Mouse (Mus musculus) kidney, postnatal 0 days (tissue): Measurements from ENCODE around the gene Setx. TPM values are rescaled to one million over a fixed set of nuclear protein-coding genes. Genes with fewer than 3 reads are reported as not detected.
A peak's percentile ranks its signal among the peaks of the same experiment; 100 is the strongest.

ENCODE experiments used
- ATAC-seq: fragments of 200-750 bp; cut with Nextera tagmentation; replicated peaks from 2 replicates; pipeline ENCODE4 v1.8.0; 2017; ENCODE audit warnings: low read depth, moderate number of reproducible peaks, moderate TSS enrichment, moderate library complexity; ENCODE audit not compliant: low FRiP score
- DNase-seq: peaks from one replicate; pipeline ENCODE4 v3.0.0-alpha.2; 2016; ENCODE audit warnings: low spot score
- H3K27ac ChIP-seq: fragments of 300-500 bp; sonication (generic); 2 replicates; pipeline ENCODE4 v1.5.1; 2014; ENCODE audit warnings: mild to moderate bottlenecking
- H3K27me3 ChIP-seq: fragments of 300-500 bp; sonication (generic); 2 replicates; pipeline ENCODE4 v1.6.1; 2014; ENCODE audit warnings: low read length, mixed read lengths; ENCODE audit not compliant: insufficient read depth
- H3K36me3 ChIP-seq: fragments of 300-500 bp; sonication (generic); 2 replicates; pipeline ENCODE4 v1.6.1; 2014; ENCODE audit warnings: low read length, mixed read lengths; ENCODE audit not compliant: insufficient read depth
- H3K4me1 ChIP-seq: fragments of 300-500 bp; sonication (generic); replicated peaks from 2 replicates; pipeline ENCODE4 v1.6.1; 2014; ENCODE audit warnings: antibody characterized with exemption, low read length, mixed read lengths; ENCODE audit not compliant: insufficient read depth
- H3K4me2 ChIP-seq: fragments of 300-500 bp; sonication (generic); 2 replicates; pipeline ENCODE4 v1.6.1; 2014; ENCODE audit warnings: mild to moderate bottlenecking, low read length, moderate library complexity, mixed read lengths
- H3K4me3 ChIP-seq: fragments of 300-500 bp; sonication (generic); replicated peaks from 2 replicates; pipeline ENCODE4 v1.5.1; 2014; ENCODE audit warnings: low read depth, low read length
- H3K9ac ChIP-seq: fragments of 300-500 bp; sonication (generic); 2 replicates; pipeline ENCODE4 v1.6.1; 2014; ENCODE audit warnings: low read depth, low read length
- H3K9me3 ChIP-seq: fragments of 300-500 bp; sonication (generic); replicated peaks from 2 replicates; pipeline ENCODE4 v1.6.1; 2016; ENCODE audit warnings: low read length, inconsistent platforms, mixed read lengths
- CTCF ChIP-seq: IDR thresholded peaks from 2 replicates; pipeline ENCODE4 v1.5.1; 2016; ENCODE audit warnings: antibody characterized with exemption, low read depth, mild to moderate bottlenecking, moderate library complexity
- WGBS: fragments of 180-500 bp; shearing (Covaris S2); extraction: QIAGEN DNeasy Blood & Tissue Kit; methylation state at CpG from one replicate; pipeline ENCODE4 v1.1.7; 2014; 5-methylcytosine and 5-hydroxymethylcytosine counted together
- polyA plus RNA-seq: library from polyadenylated mRNA; unstranded; fragments of >200 nt; fragmentation: Nextera tagmentation; extraction: Ambion mirVana; gene quantifications from 2 replicates; pipeline ENCODE4 v1.2.1, GENCODE M21; 2015

The Setx gene
- polyA plus RNA-seq, 1 experiment from 2014 or later: 6.8 TPM

- no peak overlapping the region for H3K4me2 ChIP-seq
- TF ChIP-seq CTCF: no peak
- WGBS: 60% methylated on average over 12 of the region's 12 CpGs
- no peak for DNase-seq
- no peak for ATAC-seq
- H3K36me3 ChIP-seq: no peaks in the 10 kb centered on the region
- no peak overlapping the region for H3K4me3 ChIP-seq
- peaks cover 13% of the 10 kb centered on the region for H3K27me3 ChIP-seq
- H3K27ac ChIP-seq: no peak overlapping the region
- H3K9ac ChIP-seq: no peak overlapping the region
- H3K9me3 ChIP-seq: no peaks in the 10 kb centered on the region
- peaks cover 7% of the 10 kb centered on the region; the same call in 1 of the 2 replicates for H3K4me1 ChIP-seq
Measured at GRCm38 (mm10) chr2:29196844-29197243, 72.9 kb downstream of the Setx start.

- Histone ChIP-seq H3K4me1 (peaks cover 7% of the 10 kb centered on the region; the same call in 1 of the 2 replicates), H3K27me3 (peaks cover 16% of the 10 kb centered on the region), H3K9me3 (no peaks in the 10 kb centered on the region), H3K36me3 (no peaks in the 10 kb centered on the region), H3K27ac (no peak overlapping the region), H3K9ac (no peak overlapping the region), H3K4me2 (no peak overlapping the region), H3K4me3 (no peak overlapping the region)
- WGBS: 79% methylated on average over 5 of the region's 5 CpGs
- DNase-seq (no peak), ATAC-seq (no peak)
- no peak for TF ChIP-seq CTCF
Measured at GRCm38 (mm10) chr2:29198446-29198845, 74.5 kb downstream of the Setx start.

GRCm38 (mm10) chr2:29199909-29200308, 75.9 kb downstream of the Setx start:
- no peak overlapping the region for H3K9ac ChIP-seq
- no peak overlapping the region for H3K4me3 ChIP-seq
- ATAC-seq (no peak), DNase-seq (peak; percentile 54)
- 1% methylated on average over 3 of the region's 3 CpGs for WGBS
- peaks cover 14% of the 10 kb centered on the region for H3K27me3 ChIP-seq
- no peak overlapping the region for H3K27ac ChIP-seq
- peaks cover 4% of the 10 kb centered on the region; the same call in 1 of the 2 replicates for H3K4me1 ChIP-seq
- no peaks in the 10 kb centered on the region for H3K9me3 ChIP-seq
- TF ChIP-seq CTCF: peak; percentile 74
- H3K4me2 ChIP-seq: no peak overlapping the region
- H3K36me3 ChIP-seq: no peaks in the 10 kb centered on the region

GRCm38 (mm10) chr2:29201223-29201955, 77.4 kb downstream of the Setx start:
- no peak overlapping the region for H3K4me3 ChIP-seq
- no peak overlapping the region for H3K4me2 ChIP-seq
- DNase-seq (no peak), ATAC-seq (no peak)
- H3K27ac ChIP-seq: no peak overlapping the region
- no peak overlapping the region for H3K9ac ChIP-seq
- peaks cover 8% of the 10 kb centered on the region for H3K27me3 ChIP-seq
- H3K9me3 ChIP-seq: no peaks in the 10 kb centered on the region
- WGBS: 58% methylated on average over 11 of the region's 11 CpGs
- TF ChIP-seq CTCF: no peak
- H3K36me3 ChIP-seq: no peaks in the 10 kb centered on the region
- H3K4me1 ChIP-seq: no peaks in the 10 kb centered on the region

- ATAC-seq (no peak), DNase-seq (no peak)
- 12% methylated on average over 8 of the region's 8 CpGs for WGBS
Measured at GRCm38 (mm10) chr2:29206156-29206555, 82.2 kb downstream of the Setx start.

GRCm38 (mm10) chr2:29216286-29217012, 92.5 kb downstream of the Setx start:
- ATAC-seq (no peak), DNase-seq (peak; percentile 32)

More at GRCm38 (mm10) chr2:29206156-29206555, 82.2 kb downstream of the Setx start:
- H3K27ac ChIP-seq: no peak overlapping the region
- no peak overlapping the region for H3K9ac ChIP-seq
- no peak for TF ChIP-seq CTCF
- no peaks in the 10 kb centered on the region for H3K36me3 ChIP-seq
- H3K27me3 ChIP-seq: peaks cover 3% of the 10 kb centered on the region; the same call in 1 of the 2 replicates
- H3K4me3 ChIP-seq: no peak overlapping the region
- no peaks in the 10 kb centered on the region for H3K9me3 ChIP-seq
- H3K4me1 ChIP-seq: no peaks in the 10 kb centered on the region
- no peak overlapping the region for H3K4me2 ChIP-seq

More at GRCm38 (mm10) chr2:29216286-29217012, 92.5 kb downstream of the Setx start:
- Histone ChIP-seq H3K27me3 (no peaks in the 10 kb centered on the region), H3K27ac (no peak overlapping the region), H3K4me3 (no peak overlapping the region), H3K4me1 (no peaks in the 10 kb centered on the region), H3K9me3 (no peaks in the 10 kb centered on the region), H3K36me3 (no peaks in the 10 kb centered on the region), H3K4me2 (no peak overlapping the region), H3K9ac (no peak overlapping the region)
- TF ChIP-seq CTCF: peak; percentile 59
- WGBS: 47% methylated on average over 8 of the region's 8 CpGs
